Mouse (Mus musculus) neural tube, embryonic 11.5 days (tissue): ENCODE measurements at regions not wholly inside any gene's neighbourhood (a gene's known extent, or its start where the extent isn't known, plus 50 kb on each side); places are given as distances from the start of the nearest gene placed in this dataset.
A peak's percentile ranks its signal among the peaks of the same experiment; 100 is the strongest.

Experiments used
- ATAC-seq: fragments of 200-750 bp; cut with Nextera tagmentation; 2 replicates; pipeline ENCODE4 v1.8.0; 2017; ENCODE audit warnings: moderate number of reproducible peaks, mild to moderate bottlenecking, moderate TSS enrichment, moderate library complexity; ENCODE audit not compliant: insufficient read depth, low FRiP score, low TSS enrichment
- DNase-seq: peaks from one replicate; pipeline ENCODE4 v3.0.0-alpha.2; 2015; ENCODE audit warnings: low spot score
- H3K27ac ChIP-seq: fragments of 300-500 bp; sonication (generic); 2 replicates; pipeline ENCODE4 v1.5.1; 2014; ENCODE audit warnings: low read depth, mild to moderate bottlenecking, low read length
- H3K27me3 ChIP-seq: fragments of 300-500 bp; sonication (generic); 2 replicates; pipeline ENCODE4 v1.6.1; 2014; ENCODE audit warnings: mild to moderate bottlenecking, low read length, mixed read lengths; ENCODE audit not compliant: control insufficient read depth, insufficient read depth
- H3K36me3 ChIP-seq: fragments of 300-500 bp; sonication (generic); 2 replicates; pipeline ENCODE4 v1.6.1; 2014; ENCODE audit warnings: mild to moderate bottlenecking, low read length, moderate library complexity, mixed read lengths; ENCODE audit not compliant: control insufficient read depth, insufficient read depth
- H3K4me1 ChIP-seq: fragments of 300-500 bp; sonication (generic); 2 replicates; pipeline ENCODE4 v1.6.1; 2014; ENCODE audit warnings: low read length, mixed read lengths; ENCODE audit not compliant: control insufficient read depth, insufficient read depth
- H3K4me2 ChIP-seq: fragments of 300-500 bp; sonication (generic); 2 replicates; pipeline ENCODE4 v1.6.1; 2014; ENCODE audit warnings: low read depth, mild to moderate bottlenecking, moderate library complexity
- H3K4me3 ChIP-seq: fragments of 300-500 bp; sonication (generic); 2 replicates; pipeline ENCODE4 v1.5.1; 2014; ENCODE audit warnings: low read depth, low read length
- H3K9ac ChIP-seq: fragments of 300-500 bp; sonication (generic); 2 replicates; pipeline ENCODE4 v1.6.1; 2014; ENCODE audit warnings: mild to moderate bottlenecking, low read length
- H3K9me3 ChIP-seq: fragments of 300-500 bp; sonication (generic); 2 replicates; pipeline ENCODE4 v1.6.1; 2016; ENCODE audit warnings: low read length; ENCODE audit not compliant: control insufficient read depth
- WGBS: fragments of 180-500 bp; shearing (Covaris S2); extraction: QIAGEN DNeasy Blood & Tissue Kit; methylation state at CpG from one replicate; pipeline ENCODE4 v1.1.7; 2014; 5-methylcytosine and 5-hydroxymethylcytosine counted together

DNA sequence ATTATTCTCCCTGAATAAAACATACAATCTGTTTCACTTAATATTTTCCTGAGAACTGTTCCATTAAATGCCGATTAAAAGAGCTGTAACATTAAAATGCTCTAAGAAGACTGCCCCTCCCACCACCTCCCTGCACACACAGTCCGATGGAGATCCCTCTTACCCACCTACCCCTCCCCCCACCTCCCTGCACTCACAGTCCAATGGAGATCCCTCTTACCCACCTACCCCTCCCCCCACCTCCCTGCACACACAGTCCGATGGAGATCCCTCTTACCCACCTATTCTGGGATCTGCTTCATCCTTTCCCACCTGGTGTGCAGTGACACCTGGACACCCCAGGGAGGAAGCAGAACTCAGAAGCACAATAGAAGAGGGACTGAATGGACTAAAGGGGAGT lies 305.6 kb downstream of the Cps1 start:
- DNase-seq (no peak), ATAC-seq (no peak)
- Histone ChIP-seq H3K27me3 (no peaks in the 10 kb centered on the region), H3K4me2 (no peak overlapping the region), H3K4me1 (no peaks in the 10 kb centered on the region), H3K4me3 (no peak overlapping the region), H3K9ac (no peak overlapping the region), H3K27ac (no peak overlapping the region), H3K36me3 (no peaks in the 10 kb centered on the region), H3K9me3 (no peaks in the 10 kb centered on the region)
- 59% methylated on average over 3 of the region's 3 CpGs for WGBS

DNA sequence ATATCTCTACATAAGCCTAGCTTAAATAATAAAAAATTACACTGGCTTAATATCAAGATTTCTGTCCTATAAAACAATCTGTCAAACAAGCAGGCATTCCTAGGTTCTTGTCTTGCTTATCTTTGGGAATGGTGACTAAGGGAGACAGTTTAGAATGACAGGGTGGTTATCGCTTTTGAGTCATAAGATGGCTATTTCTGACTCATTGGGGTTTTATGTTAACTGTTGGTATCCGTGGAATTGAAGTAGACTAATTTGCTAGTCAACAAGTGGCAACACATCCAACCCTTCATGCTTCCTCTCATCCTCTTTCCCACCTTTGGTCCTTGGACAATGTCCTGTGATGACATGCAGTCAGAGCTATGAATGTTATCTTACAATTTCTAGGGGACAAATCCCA lies 328.0 kb downstream of the Cps1 start:
- no peak overlapping the region for H3K9ac ChIP-seq
- no peaks in the 10 kb centered on the region for H3K27me3 ChIP-seq
- DNase-seq (no peak), ATAC-seq (no peak)
- 84% methylated on average over 2 of the region's 2 CpGs for WGBS
- H3K4me2 ChIP-seq: no peak overlapping the region
- no peaks in the 10 kb centered on the region for H3K4me1 ChIP-seq
- H3K27ac ChIP-seq: no peak overlapping the region
- H3K9me3 ChIP-seq: no peaks in the 10 kb centered on the region
- H3K36me3 ChIP-seq: no peaks in the 10 kb centered on the region
- H3K4me3 ChIP-seq: no peak overlapping the region

GRCm38 (mm10) chr1:67464203-67464602 lies 341.4 kb downstream of the Cps1 start:
- no peak overlapping the region for H3K4me2 ChIP-seq
- ATAC-seq: no peak
- H3K4me1 ChIP-seq: no peaks in the 10 kb centered on the region
- H3K4me3 ChIP-seq: no peak overlapping the region
- H3K9me3 ChIP-seq: no peaks in the 10 kb centered on the region
- DNase-seq: no peak
- no peaks in the 10 kb centered on the region for H3K27me3 ChIP-seq
- H3K9ac ChIP-seq: no peak overlapping the region
- 64% methylated on average over 2 of the region's 2 CpGs for WGBS
- no peak overlapping the region for H3K27ac ChIP-seq
- no peaks in the 10 kb centered on the region for H3K36me3 ChIP-seq

- no peak overlapping the region for H3K4me3 ChIP-seq
- H3K9me3 ChIP-seq: no peaks in the 10 kb centered on the region
- H3K36me3 ChIP-seq: no peaks in the 10 kb centered on the region
- H3K27ac ChIP-seq: no peak overlapping the region
- DNase-seq: peak; percentile 10
- no peaks in the 10 kb centered on the region for H3K27me3 ChIP-seq
- no peak overlapping the region for H3K9ac ChIP-seq
- H3K4me2 ChIP-seq: no peak overlapping the region
- ATAC-seq: no peak
- 48% methylated on average over 4 of the region's 4 CpGs for WGBS
- no peaks in the 10 kb centered on the region for H3K4me1 ChIP-seq
These were observed 342.7 kb downstream of the Cps1 start for GRCm38 (mm10) chr1:67465527-67465926.

DNA sequence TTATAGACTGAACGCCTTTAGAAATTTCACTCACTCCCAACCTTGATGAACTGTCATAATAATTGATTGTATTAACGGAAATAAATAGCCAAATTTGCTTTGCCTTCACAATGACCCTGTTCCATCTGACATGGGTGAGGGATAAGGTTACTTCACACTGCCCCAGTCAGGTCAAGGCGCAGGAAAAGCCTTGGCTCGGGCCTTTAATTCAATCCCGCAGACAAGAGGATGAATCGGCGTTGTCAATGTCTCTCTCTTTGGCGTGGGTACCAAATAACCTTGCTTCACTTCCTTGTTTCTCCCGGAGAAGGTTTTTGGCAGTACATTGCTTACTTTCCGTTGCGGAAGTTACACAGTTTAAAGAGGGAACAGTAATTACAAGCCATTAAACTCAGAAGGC lies 354.2 kb downstream of the Cps1 start:
- Histone ChIP-seq H3K27ac (no peak overlapping the region), H3K36me3 (no peaks in the 10 kb centered on the region), H3K27me3 (no peaks in the 10 kb centered on the region), H3K4me3 (no peak overlapping the region), H3K9ac (no peak overlapping the region), H3K4me2 (no peak overlapping the region), H3K9me3 (no peaks in the 10 kb centered on the region), H3K4me1 (no peaks in the 10 kb centered on the region)
- DNase-seq (no peak), ATAC-seq (no peak; the same call in 1 of the 2 replicates)
- 74% methylated on average over 11 of the region's 11 CpGs for WGBS

DNA sequence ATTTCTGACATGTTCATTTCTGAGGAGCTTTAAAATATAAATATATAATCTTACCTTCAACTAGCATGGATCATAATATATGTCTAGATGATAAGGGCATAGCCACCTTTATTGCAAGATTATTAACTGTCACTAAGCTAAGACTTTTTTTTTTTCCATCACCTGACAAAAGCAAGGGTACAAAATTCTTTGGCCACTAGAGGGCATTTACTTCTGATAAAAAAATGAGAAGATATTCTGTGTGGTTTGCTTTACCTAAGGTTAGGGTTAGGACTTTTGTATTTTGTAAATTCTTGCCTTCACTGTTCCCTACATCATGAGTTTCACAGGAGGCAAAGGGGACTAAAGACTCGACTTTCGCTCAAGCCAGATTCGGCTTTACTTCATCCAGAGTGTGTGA lies 355.1 kb downstream of the Cps1 start:
- Histone ChIP-seq H3K9me3 (no peaks in the 10 kb centered on the region), H3K27ac (no peak overlapping the region), H3K4me3 (no peak overlapping the region), H3K4me1 (no peaks in the 10 kb centered on the region), H3K27me3 (no peaks in the 10 kb centered on the region), H3K4me2 (no peak overlapping the region), H3K36me3 (no peaks in the 10 kb centered on the region), H3K9ac (no peak overlapping the region)
- DNase-seq (no peak), ATAC-seq (no peak)
- 87% methylated on average over 3 of the region's 3 CpGs for WGBS

DNA sequence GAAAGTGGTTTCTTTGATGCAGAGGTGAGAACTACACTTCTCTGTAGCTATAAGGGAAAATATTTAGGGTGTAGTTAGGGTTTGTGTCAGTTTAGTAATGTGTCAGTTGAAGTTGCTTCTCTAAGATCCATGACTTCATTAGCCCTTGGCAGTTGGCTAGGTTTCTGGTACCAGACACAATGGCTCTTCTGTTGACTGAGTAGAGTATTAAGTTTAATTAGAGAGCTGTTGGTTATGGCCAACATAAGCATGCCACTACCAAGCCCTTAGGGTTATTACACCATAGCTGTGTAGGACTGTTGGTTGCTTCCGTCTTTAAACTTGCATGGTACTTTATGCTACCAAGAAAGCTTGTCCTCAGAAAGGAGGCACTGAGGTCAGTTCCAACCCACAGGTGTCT lies 359.1 kb downstream of the Cps1 start:
- H3K4me2 ChIP-seq: no peak overlapping the region
- no peak overlapping the region for H3K9ac ChIP-seq
- H3K4me3 ChIP-seq: no peak overlapping the region
- H3K4me1 ChIP-seq: no peaks in the 10 kb centered on the region
- ATAC-seq (no peak), DNase-seq (no peak)
- 79% methylated on average over 1 of the region's 1 CpGs for WGBS
- H3K9me3 ChIP-seq: no peaks in the 10 kb centered on the region
- no peaks in the 10 kb centered on the region for H3K27me3 ChIP-seq
- H3K36me3 ChIP-seq: no peaks in the 10 kb centered on the region
- no peak overlapping the region for H3K27ac ChIP-seq

DNA sequence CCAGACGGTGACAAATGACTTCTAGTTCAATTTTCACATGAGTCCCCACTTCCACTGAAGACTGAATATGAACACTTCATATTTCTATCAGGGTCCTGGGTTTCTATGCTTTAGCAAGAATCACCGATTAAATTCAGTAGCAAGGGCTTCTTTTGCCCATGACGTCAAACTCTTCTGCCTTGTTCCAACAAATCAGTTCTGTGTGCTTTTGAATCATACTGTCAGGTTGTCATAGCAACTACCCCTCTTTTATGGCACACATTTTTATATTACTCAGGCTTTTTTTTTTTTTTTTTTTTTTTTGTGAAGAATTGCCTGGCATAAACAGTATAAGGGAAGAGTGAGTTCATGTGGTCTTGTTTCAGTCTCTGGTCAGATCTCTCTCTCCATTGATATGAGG lies 381.3 kb downstream of the Cps1 start:
- ATAC-seq: no peak
- H3K27me3 ChIP-seq: no peaks in the 10 kb centered on the region
- no peak overlapping the region for H3K4me2 ChIP-seq

DNA sequence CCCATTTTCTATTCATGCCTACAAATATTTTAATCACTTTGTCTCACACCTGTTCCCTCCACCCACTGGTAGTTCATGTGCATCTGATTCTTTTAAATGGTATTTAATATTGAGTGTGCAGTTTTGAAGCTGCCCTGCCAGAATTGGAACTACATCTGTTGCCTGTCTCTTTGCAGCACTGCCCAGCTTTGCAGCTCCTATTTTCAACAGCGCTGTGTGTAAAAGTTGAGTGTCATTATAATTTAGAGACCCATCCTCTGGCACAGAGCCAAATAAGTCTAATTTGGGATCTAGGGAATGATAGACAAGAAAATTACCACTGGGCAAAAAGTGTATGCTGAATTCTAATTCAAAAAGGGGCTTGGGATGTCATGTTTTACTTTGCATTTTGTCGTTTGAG lies 382.9 kb downstream of the Cps1 start:
- no peaks in the 10 kb centered on the region for H3K27me3 ChIP-seq
- H3K4me2 ChIP-seq: no peak overlapping the region
- no peak overlapping the region for H3K27ac ChIP-seq
- H3K4me3 ChIP-seq: no peak overlapping the region
- no peak for ATAC-seq
- DNase-seq: no peak
- no peaks in the 10 kb centered on the region for H3K36me3 ChIP-seq
- no peaks in the 10 kb centered on the region for H3K4me1 ChIP-seq
- WGBS: 87% methylated on average over 2 of the region's 2 CpGs
- no peaks in the 10 kb centered on the region for H3K9me3 ChIP-seq
- H3K9ac ChIP-seq: no peak overlapping the region

More for the DNA sequence above, 381.3 kb downstream of the Cps1 start:
- Histone ChIP-seq H3K4me3 (no peak overlapping the region), H3K36me3 (no peaks in the 10 kb centered on the region), H3K4me1 (no peaks in the 10 kb centered on the region), H3K9me3 (no peaks in the 10 kb centered on the region), H3K9ac (no peak overlapping the region), H3K27ac (no peak overlapping the region)
- WGBS: 89% methylated on average over 3 of the region's 3 CpGs
- DNase-seq: no peak
